Mouse (Mus musculus) neural tube, embryonic 12.5 days (tissue): ENCODE results near the gene S100a2. TPM values are rescaled to one million over a fixed set of nuclear protein-coding genes. Genes with fewer than 3 reads are reported as not detected.

Experiments
- ATAC-seq: fragments of 200-750 bp; cut with Nextera tagmentation; 2 replicates; pipeline ENCODE4 v1.8.0; 2017; ENCODE audit warnings: low read depth, mild to moderate bottlenecking, moderate TSS enrichment, moderate library complexity; ENCODE audit not compliant: low FRiP score
- H3K27ac ChIP-seq: fragments of 300-500 bp; sonication (generic); 2 replicates; pipeline ENCODE4 v1.5.1; 2016
- H3K27me3 ChIP-seq: fragments of 300-500 bp; sonication (generic); replicated peaks from 2 replicates; pipeline ENCODE4 v1.6.1; 2016; ENCODE audit warnings: mild to moderate bottlenecking
- H3K36me3 ChIP-seq: fragments of 300-500 bp; sonication (generic); 2 replicates; pipeline ENCODE4 v1.6.1; 2016; ENCODE audit warnings: mild to moderate bottlenecking
- H3K4me1 ChIP-seq: fragments of 300-500 bp; sonication (generic); 2 replicates; pipeline ENCODE4 v1.6.1; 2016
- H3K4me2 ChIP-seq: fragments of 300-500 bp; sonication (generic); replicated peaks from 2 replicates; pipeline ENCODE4 v1.6.1; 2016; ENCODE audit warnings: mild to moderate bottlenecking
- H3K4me3 ChIP-seq: fragments of 300-500 bp; sonication (generic); 2 replicates; pipeline ENCODE4 v1.5.1; 2016
- H3K9ac ChIP-seq: fragments of 300-500 bp; sonication (generic); 2 replicates; pipeline ENCODE4 v1.6.1; 2016; ENCODE audit warnings: mild to moderate bottlenecking
- H3K9me3 ChIP-seq: fragments of 300-500 bp; sonication (generic); 2 replicates; pipeline ENCODE4 v1.6.1; 2016; ENCODE audit warnings: mild to moderate bottlenecking
- WGBS: fragments of 180-500 bp; shearing (Covaris S2); methylation state at CpG from one replicate; pipeline ENCODE4 v1.1.7; 2016; 5-methylcytosine and 5-hydroxymethylcytosine counted together
- polyA plus RNA-seq: library from polyadenylated mRNA; unstranded; fragments of >200 nt; fragmentation: Nextera tagmentation; extraction: Ambion mirVana; gene quantifications from 2 replicates; pipeline ENCODE4 v1.2.1, GENCODE M21; 2016

S100a2 gene
- polyA plus RNA-seq, 1 experiment from 2014 or later = not detected

DNA sequence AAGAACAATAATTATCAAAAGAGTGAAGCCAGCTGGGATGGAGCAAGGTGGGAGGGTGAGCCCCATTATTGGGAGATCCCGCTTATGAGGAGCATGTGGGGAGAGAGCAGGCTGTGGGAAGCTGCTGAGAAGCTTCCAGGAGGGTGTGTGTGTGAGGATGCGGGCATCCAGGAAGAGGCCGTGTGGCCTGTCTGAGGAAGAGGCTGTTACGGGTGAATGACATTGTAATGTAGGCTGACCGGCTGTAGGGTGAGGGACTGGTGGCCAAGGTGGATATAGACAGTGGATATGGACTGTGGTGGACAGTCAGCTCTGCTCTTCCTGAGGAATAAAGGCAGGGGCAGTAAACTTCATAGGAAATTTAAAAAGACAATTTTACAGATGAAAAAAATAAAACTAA lies 35.4 kb downstream of the S100a2 start:
- Histone ChIP-seq H3K27ac (no peak overlapping the region), H3K4me2 (no peak overlapping the region), H3K4me3 (no peak overlapping the region), H3K9ac (no peak overlapping the region), H3K4me1 (peaks cover 13% of the 10 kb centered on the region), H3K27me3 (no peaks in the 10 kb centered on the region), H3K9me3 (no peaks in the 10 kb centered on the region), H3K36me3 (no peaks in the 10 kb centered on the region)
- no peak for ATAC-seq
- WGBS = 79% methylated on average over 5 of the region's 5 CpGs

DNA sequence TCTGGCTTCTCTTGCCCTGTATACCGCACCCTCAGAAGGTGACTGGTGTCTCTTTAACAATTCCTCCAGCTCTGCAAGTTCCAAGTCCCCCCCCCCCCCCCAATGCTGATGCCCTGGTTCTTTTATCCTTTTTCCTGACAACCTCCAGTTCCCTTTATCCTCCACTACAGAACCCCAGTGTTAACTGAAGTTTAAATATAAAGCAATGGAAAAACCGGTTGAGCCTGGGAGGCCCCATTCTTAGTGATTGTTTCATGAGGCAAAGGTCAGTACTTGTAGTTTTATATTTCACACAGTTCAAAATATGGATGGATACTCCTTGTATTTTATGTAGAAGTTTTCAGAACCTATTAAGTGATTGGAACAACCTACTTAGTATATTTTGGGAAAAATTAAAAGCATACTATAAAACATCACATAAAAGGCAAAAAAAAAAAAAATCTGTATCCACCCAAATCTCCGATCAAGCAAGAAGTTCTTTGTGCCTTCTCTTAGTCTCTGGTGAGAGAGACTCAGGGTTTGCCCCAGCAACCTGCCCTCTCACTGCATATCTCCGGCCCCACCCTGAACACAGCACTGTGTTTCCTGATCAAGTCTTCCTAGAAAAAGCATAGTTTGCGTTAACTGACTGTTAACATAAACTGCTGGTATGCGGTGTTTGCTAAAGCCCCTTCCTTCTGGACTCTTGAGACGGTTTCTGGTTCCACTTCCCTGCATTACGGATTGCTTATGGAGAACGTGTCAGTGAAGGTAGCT lies 36.4 kb downstream of the S100a2 start:
- Histone ChIP-seq H3K9ac (no peak overlapping the region), H3K36me3 (no peaks in the 10 kb centered on the region), H3K9me3 (no peaks in the 10 kb centered on the region), H3K27ac (no peak overlapping the region), H3K4me2 (no peak overlapping the region), H3K4me1 (peaks cover 13% of the 10 kb centered on the region), H3K27me3 (no peaks in the 10 kb centered on the region), H3K4me3 (no peak overlapping the region)
- ATAC-seq = no peak
- WGBS = 86% methylated on average over 9 of the region's 9 CpGs

DNA sequence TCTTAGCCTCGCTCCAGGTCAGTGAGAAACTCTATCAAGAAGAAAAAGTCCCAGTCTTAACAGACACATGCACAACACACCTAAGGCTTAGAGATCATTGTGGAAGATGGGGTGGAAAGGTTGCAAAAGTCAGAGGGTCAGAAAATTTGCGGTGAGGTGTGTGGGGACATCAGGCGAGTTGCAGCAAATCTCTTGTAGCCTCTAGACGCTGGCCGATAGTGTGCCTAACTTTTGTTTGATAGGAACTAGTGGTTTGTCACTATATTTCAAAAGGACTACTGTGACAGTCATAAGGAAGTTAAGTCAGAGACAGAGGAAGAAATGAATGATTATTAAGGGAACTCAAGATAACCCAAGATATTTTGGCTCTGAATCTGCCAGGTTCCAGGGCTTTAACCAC lies 37.3 kb downstream of the S100a2 start:
- H3K9me3 ChIP-seq = no peaks in the 10 kb centered on the region
- peaks cover 13% of the 10 kb centered on the region for H3K4me1 ChIP-seq
- H3K27ac ChIP-seq = no peak overlapping the region
- no peak overlapping the region for H3K9ac ChIP-seq
- no peaks in the 10 kb centered on the region for H3K36me3 ChIP-seq
- H3K4me2 ChIP-seq = no peak overlapping the region
- no peak for ATAC-seq
- WGBS = 95% methylated on average over 5 of the region's 5 CpGs
- no peak overlapping the region for H3K4me3 ChIP-seq
- H3K27me3 ChIP-seq = no peaks in the 10 kb centered on the region

DNA sequence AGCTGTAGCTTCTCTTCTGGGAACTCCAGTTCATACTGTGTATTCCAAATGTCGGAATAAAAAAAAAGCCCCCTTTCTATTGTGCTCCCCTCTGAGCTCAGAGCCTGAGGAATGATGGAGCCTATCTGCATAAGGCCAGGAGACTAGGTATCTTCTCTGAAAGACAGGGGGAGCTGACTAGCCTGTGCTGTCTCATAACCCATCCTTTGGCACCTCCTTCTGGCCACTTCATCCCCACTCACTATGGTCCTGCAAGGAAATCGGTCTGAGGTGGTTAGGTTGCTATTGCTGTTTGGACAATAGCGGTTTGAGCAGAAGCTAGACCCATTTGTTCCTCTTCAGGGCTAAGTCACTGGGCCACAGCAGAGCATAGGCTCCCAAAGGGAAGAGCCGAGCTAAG lies 37.8 kb downstream of the S100a2 start:
- H3K4me3 ChIP-seq = no peak overlapping the region
- no peaks in the 10 kb centered on the region for H3K36me3 ChIP-seq
- H3K4me2 ChIP-seq = no peak overlapping the region
- no peak overlapping the region for H3K9ac ChIP-seq
- 60% methylated on average over 4 of the region's 4 CpGs for WGBS
- peaks cover 13% of the 10 kb centered on the region for H3K4me1 ChIP-seq
- ATAC-seq = no peak
- no peak overlapping the region for H3K27ac ChIP-seq
- H3K27me3 ChIP-seq = no peaks in the 10 kb centered on the region
- H3K9me3 ChIP-seq = no peaks in the 10 kb centered on the region

DNA sequence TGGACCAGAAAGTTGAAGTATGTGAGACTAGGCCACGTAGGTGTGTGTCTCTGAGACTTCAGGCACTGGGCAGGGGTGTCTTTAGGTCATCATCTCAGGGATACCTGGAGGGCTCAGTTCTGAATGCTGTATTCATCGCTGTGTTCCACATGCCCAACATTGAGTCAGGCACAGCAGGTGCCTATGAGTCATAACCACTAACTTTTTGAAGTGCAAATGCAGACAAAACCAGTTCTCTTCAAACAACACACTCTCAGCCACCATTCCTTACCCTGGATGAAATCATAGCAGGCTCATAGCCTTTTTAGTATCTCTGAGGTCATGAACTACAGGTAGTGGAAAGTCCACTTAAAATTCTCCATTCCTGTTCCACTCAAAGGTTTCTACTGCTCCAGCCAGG lies 39.3 kb downstream of the S100a2 start:
- H3K4me3 ChIP-seq = no peak overlapping the region
- H3K4me1 ChIP-seq = 0 out of 2 replicates have a peak, but pooled peaks cover 1% of the 10 kb centered on the region
- H3K9ac ChIP-seq = no peak overlapping the region
- WGBS = 84% methylated on average over 2 of the region's 2 CpGs
- H3K36me3 ChIP-seq = no peaks in the 10 kb centered on the region
- no peak overlapping the region for H3K4me2 ChIP-seq
- ATAC-seq = no peak
- H3K27ac ChIP-seq = no peak overlapping the region
- no peaks in the 10 kb centered on the region for H3K9me3 ChIP-seq
- no peaks in the 10 kb centered on the region for H3K27me3 ChIP-seq

DNA sequence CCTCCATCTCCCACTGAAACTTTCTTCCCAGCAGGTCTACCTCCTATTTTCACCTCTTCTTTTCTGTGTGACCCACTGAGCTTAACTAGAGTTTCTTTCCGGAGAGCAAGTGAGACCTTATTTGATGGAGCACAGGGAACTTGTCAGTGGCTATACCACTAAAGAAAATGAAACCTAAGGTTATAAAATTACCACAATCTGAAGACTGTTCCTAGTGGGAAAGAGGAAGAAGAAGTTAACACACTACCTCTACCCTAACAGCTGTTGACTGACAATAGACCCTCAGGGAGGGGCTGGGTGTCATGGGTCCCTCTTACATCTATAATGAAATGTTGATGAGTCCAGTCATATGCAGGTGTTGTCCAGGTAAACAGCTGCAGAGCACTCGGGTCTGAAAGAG lies 41.9 kb downstream of the S100a2 start:
- no peak for ATAC-seq
- H3K4me3 ChIP-seq = no peak overlapping the region
- 87% methylated on average over 2 of the region's 2 CpGs for WGBS
- H3K36me3 ChIP-seq = no peaks in the 10 kb centered on the region
- no peaks in the 10 kb centered on the region for H3K9me3 ChIP-seq
- no peak overlapping the region for H3K9ac ChIP-seq
- H3K27me3 ChIP-seq = no peaks in the 10 kb centered on the region
- H3K4me2 ChIP-seq = no peak overlapping the region
- H3K27ac ChIP-seq = no peak overlapping the region
- H3K4me1 ChIP-seq = no peaks in the 10 kb centered on the region

DNA sequence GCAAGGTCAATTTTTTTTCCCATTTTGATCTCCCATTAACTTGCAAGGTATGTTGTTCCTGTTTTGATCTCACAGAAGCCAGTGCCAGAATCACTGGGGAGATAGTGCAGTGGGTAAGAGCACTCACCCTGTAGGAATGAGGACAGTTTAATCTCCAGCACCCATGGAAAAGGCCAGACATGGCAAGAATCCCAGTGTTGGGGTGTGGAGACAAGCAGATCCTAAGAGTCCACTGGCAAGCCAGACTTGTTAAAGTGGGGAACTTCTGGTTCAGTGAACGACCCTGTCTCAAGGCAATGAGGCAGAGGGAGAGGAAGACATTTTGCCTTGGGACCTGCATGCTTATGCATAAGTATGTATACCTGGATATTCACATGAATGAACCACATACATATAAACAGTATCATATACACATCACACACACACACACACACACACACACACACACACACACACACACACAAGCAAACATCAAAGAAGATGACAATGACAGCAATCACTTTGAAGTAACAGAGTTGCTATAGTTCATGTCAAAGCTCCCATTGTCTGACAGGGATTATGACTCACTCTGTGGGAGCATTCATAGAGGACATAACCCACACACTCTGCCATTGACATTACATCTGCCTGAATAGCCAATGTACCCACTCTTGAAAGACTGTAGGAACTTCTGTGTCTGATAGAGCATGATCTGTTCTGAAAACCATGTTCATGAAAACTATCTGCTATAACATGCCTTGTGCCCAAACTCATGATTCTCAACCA lies 48.6 kb downstream of the S100a2 start:
- H3K4me2 ChIP-seq = no peak overlapping the region
- 75% methylated on average over 1 of the region's 1 CpGs for whole genome bisulfite sequencing
- ATAC-seq = no peak

DNA sequence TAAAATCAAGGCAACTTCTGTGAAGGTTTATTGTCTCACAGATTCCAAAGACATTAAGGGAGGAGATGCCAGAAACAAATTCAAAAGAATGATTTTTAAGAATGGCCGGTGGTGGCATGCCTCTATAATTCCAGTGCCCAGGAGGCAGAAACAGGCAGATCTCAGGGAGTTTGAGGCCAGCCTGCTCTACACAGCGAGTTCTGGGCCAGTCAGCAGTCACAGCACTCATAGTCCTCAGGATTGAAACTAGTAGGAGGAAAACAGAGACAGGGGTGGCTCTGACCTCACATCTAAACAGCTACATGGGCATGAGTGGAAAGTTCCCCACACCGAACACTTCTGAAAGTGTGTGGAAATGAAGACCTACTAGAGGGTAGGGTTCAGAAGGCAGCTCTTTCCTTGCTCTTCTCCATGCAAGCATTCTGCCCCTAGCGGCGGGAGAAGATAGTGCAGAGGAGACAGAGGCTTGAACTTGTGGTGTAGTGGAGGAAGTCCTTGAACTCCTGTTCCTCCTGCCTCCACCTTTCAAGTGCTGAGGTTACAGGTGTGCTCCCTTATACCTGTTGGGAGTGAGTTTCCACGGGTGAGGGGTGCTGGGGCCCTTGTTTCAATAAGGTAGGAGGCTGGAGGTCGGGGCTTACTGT lies 49.6 kb downstream of the S100a2 start:
- ATAC-seq = peak; percentile 17; the same call in 1 of the 2 replicates
- no peaks in the 10 kb centered on the region for H3K9me3 ChIP-seq
- no peaks in the 10 kb centered on the region for H3K36me3 ChIP-seq
- H3K27me3 ChIP-seq = no peaks in the 10 kb centered on the region
- H3K9ac ChIP-seq = no peak overlapping the region
- H3K27ac ChIP-seq = no peak overlapping the region
- 52% methylated on average over 7 of the region's 7 CpGs for WGBS
- no peak overlapping the region for H3K4me3 ChIP-seq
- H3K4me1 ChIP-seq = no peaks in the 10 kb centered on the region
- H3K4me2 ChIP-seq = no peak overlapping the region

More for the DNA sequence above, 48.6 kb downstream of the S100a2 start:
- Histone ChIP-seq H3K27ac (no peak overlapping the region), H3K9me3 (no peaks in the 10 kb centered on the region), H3K4me1 (no peaks in the 10 kb centered on the region), H3K27me3 (no peaks in the 10 kb centered on the region), H3K9ac (no peak overlapping the region), H3K4me3 (no peak overlapping the region), H3K36me3 (no peaks in the 10 kb centered on the region)

DNA sequence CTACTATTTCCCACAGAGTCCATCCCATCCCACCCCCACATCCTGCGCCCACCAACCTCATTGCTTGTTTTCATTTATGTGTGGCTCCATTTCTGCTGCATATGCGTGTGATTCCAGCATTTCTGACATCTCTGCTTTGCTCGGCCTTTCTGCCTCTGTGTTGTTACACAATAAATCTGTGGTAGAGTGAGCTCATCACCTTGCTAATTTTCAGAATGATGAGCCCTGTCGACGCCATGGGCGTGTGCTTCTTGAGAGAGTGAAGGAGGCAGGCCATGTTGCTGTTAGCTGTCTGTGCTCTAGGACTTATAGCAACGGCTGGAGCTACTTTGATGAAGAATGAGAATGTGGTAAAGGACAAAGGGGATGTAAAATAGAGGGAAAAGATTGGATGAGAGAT lies 50.9 kb downstream of the S100a2 start:
- WGBS = 85% methylated on average over 7 of the region's 7 CpGs
- Histone ChIP-seq H3K4me2 (no peak overlapping the region), H3K4me1 (no peaks in the 10 kb centered on the region), H3K9ac (no peak overlapping the region), H3K36me3 (no peaks in the 10 kb centered on the region), H3K27me3 (no peaks in the 10 kb centered on the region), H3K9me3 (no peaks in the 10 kb centered on the region), H3K4me3 (no peak overlapping the region), H3K27ac (no peak overlapping the region)
- ATAC-seq = no peak

Other genes with a start within 250 kb of the S100a2 start
- gene Slc27a3, start 200.3 kb upstream of the S100a2 start, polyA plus RNA-seq = 19.7 and 22.7 TPM in 2 replicates
- 38.1 and 40.5 TPM in 2 replicates for gene Ints3, start 156.6 kb upstream of the S100a2 start, polyA plus RNA-seq
- gene Npr1, start 124.4 kb upstream of the S100a2 start, polyA plus RNA-seq = 3.3 and 3.5 TPM in 2 replicates
- 322 and 326 TPM in 2 replicates for gene Ilf2, start 114.1 kb upstream of the S100a2 start, polyA plus RNA-seq
- gene Snapin, start 99.2 kb upstream of the S100a2 start, polyA plus RNA-seq = 81.7 and 87.0 TPM in 2 replicates
- 211 and 215 TPM in 2 replicates for gene Chtop, start 80.7 kb upstream of the S100a2 start, polyA plus RNA-seq
- gene S100a1, start 75.9 kb upstream of the S100a2 start, polyA plus RNA-seq = 5.0 and 7.2 TPM in 2 replicates
- gene S100a13, start 75.8 kb upstream of the S100a2 start, polyA plus RNA-seq = 10.6 and 12.3 TPM in 2 replicates
- not detected in 2 replicates for gene S100a14, start 63.4 kb upstream of the S100a2 start, polyA plus RNA-seq
- gene S100a16, start 53.0 kb upstream of the S100a2 start, polyA plus RNA-seq = 33.3 and 38.3 TPM in 2 replicates
- not detected in 2 replicates for gene S100a3, start 29.7 kb upstream of the S100a2 start, polyA plus RNA-seq
- gene Gm42674, start 11.7 kb downstream of the S100a2 start, polyA plus RNA-seq = not detected in 2 replicates
- 0.46 and 1.0 TPM in 2 replicates for gene S100a4, start 13.5 kb downstream of the S100a2 start, polyA plus RNA-seq
- gene S100a5, start 18.3 kb downstream of the S100a2 start, polyA plus RNA-seq = not detected in 2 replicates
- gene S100a6, start 22.6 kb downstream of the S100a2 start, polyA plus RNA-seq = 14.6 and 16.8 TPM in 2 replicates
- not detected in 2 replicates for gene S100a7a, start 63.8 kb downstream of the S100a2 start, polyA plus RNA-seq
- 15.8 and 23.7 TPM in 2 replicates for gene S100a8, start 78.7 kb downstream of the S100a2 start, polyA plus RNA-seq
- gene S100a9, start 105.5 kb downstream of the S100a2 start, polyA plus RNA-seq = 6.9 and 12.0 TPM in 2 replicates
- not detected in 2 replicates for gene Pglyrp4, start 136.7 kb downstream of the S100a2 start, polyA plus RNA-seq
- not detected in 2 replicates for gene Gm5849, start 187.6 kb downstream of the S100a2 start, polyA plus RNA-seq